Mouse (Mus musculus) megakaryocyte, embryonic 14.5 days (primary cell): Measurements from ENCODE around the gene Ankrd34a.

Experiments used
- FLI1 ChIP-seq: IDR thresholded peaks from 2 replicates; pipeline ENCODE4 v1.6.1; 2012; ENCODE audit warnings: low read length, inconsistent platforms, mixed read lengths
- GATA1 ChIP-seq: IDR thresholded peaks from 3 replicates; pipeline ENCODE4 v1.6.1; 2012; ENCODE audit warnings: mixed read lengths, low read length, inconsistent platforms, borderline replicate concordance

- TF ChIP-seq GATA1: no peak
- TF ChIP-seq FLI1: no peak
Measured at GRCm38 (mm10) chr3:96563911-96564632, 32.4 kb upstream of the Ankrd34a start.
